Mouse (Mus musculus) heart, embryonic 11.5 days (tissue): ENCODE measurements around the gene Serpina3m. TPM values are rescaled to one million over a fixed set of nuclear protein-coding genes. Genes with fewer than 3 reads are reported as not detected.

ENCODE experiments used
- ATAC-seq: fragments of 200-750 bp; cut with Nextera tagmentation; replicated peaks from 2 replicates; pipeline ENCODE4 v1.8.0; 2017; ENCODE audit warnings: moderate library complexity; ENCODE audit not compliant: insufficient number of reproducible peaks, low FRiP score, low TSS enrichment
- H3K27ac ChIP-seq: fragments of 300-500 bp; sonication (generic); 2 replicates; pipeline ENCODE4 v1.5.1; 2014; ENCODE audit warnings: mild to moderate bottlenecking, low read depth, low read length
- H3K27me3 ChIP-seq: fragments of 300-500 bp; sonication (generic); 2 replicates; pipeline ENCODE4 v1.6.1; 2014; ENCODE audit warnings: mild to moderate bottlenecking, low read length, mixed read lengths; ENCODE audit not compliant: control insufficient read depth, insufficient read depth
- H3K36me3 ChIP-seq: fragments of 300-500 bp; sonication (generic); 2 replicates; pipeline ENCODE4 v1.6.1; 2014; ENCODE audit warnings: mild to moderate bottlenecking, low read length, moderate library complexity, mixed read lengths; ENCODE audit not compliant: control insufficient read depth, insufficient read depth
- H3K4me1 ChIP-seq: fragments of 300-500 bp; sonication (generic); 2 replicates; pipeline ENCODE4 v1.6.1; 2014; ENCODE audit warnings: low read length; ENCODE audit not compliant: control insufficient read depth, insufficient read depth
- H3K4me2 ChIP-seq: fragments of 300-500 bp; sonication (generic); 2 replicates; pipeline ENCODE4 v1.6.1; 2014; ENCODE audit warnings: mild to moderate bottlenecking, moderate library complexity
- H3K4me3 ChIP-seq: fragments of 300-500 bp; sonication (generic); 2 replicates; pipeline ENCODE4 v1.5.1; 2014; ENCODE audit warnings: low read depth, low read length
- H3K9ac ChIP-seq: fragments of 300-500 bp; sonication (generic); 2 replicates; pipeline ENCODE4 v1.6.1; 2014; ENCODE audit warnings: mild to moderate bottlenecking, low read depth, low read length, moderate library complexity
- H3K9me3 ChIP-seq: fragments of 300-500 bp; sonication (generic); replicated peaks from 2 replicates; pipeline ENCODE4 v1.6.1; 2016; ENCODE audit warnings: low read length; ENCODE audit not compliant: control insufficient read depth
- WGBS: fragments of 180-500 bp; shearing (Covaris S2); extraction: QIAGEN DNeasy Blood & Tissue Kit; methylation state at CpG from one replicate; pipeline ENCODE4 v1.1.7; 2014; ENCODE audit not compliant: insufficient replicate concordance; 5-methylcytosine and 5-hydroxymethylcytosine counted together
- polyA plus RNA-seq: library from polyadenylated mRNA; unstranded; fragments of >200 nt; fragmentation: Nextera tagmentation; extraction: Ambion mirVana; gene quantifications from 2 replicates; pipeline ENCODE4 v1.2.1, GENCODE M21; 2014

The Serpina3m gene
- polyA plus RNA-seq, 1 experiment from 2014 or later = not detected

DNA sequence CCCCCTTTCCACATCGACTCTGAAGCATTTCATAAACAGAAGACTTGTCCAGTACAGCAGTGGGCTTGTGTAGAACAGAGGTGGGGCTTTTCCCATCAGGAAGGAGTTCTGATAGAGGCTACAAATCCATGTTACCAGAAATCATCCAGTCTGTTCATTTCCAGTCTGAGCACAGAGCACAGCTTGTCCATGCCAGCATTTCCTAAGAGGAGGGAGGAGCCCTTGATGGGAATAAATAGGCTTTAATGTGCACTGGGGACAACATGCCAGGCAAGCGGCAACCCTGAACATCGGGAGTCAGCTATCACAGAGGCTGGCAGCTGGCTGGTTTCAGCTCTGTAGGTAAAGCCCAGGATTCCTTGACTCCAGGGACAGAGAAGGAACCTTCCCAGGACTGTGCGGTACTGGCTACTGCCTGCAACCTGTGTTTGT lies 68.2 kb downstream of the Serpina3m start, which contains the start of gene Serpina3n:
Gene Serpina3n, plus strand, starts transcription at position 276 of the 432 bp plus-strand sequence.
- Histone ChIP-seq H3K27ac (no peak within 1 kb of the TSS), H3K4me1 (no peaks in the 10 kb centered on the region), H3K9me3 (no peaks in the 10 kb centered on the region), H3K4me2 (no peak within 1 kb of the TSS), H3K9ac (no peak within 1 kb of the TSS), H3K27me3 (no peaks in the 10 kb centered on the region), H3K36me3 (no peaks in the 10 kb centered on the region), H3K4me3 (no peak within 1 kb of the TSS)
- no peak for ATAC-seq
- WGBS = 54% methylated on average over 4 of the region's 4 CpGs

DNA sequence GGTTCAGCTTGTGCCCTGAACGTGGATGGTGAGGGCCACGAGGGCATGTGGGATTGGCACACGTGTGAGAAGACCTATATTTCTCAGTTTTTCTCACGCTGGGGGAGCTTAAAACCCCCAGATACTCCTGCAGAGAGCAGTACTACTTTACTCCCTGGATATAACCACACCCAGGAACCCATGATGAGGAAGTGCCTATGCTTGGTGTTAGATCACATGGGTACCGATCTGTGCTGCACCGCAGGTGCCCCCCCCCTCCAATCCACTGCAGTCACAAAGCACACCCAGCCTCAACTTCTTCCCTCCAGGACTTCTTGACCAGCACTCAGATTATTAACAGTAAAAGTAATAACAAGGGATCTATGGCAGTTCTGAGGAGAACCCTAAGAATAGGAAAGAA lies 74.2 kb downstream of the Serpina3m start:
- Histone ChIP-seq H3K4me1 (no peaks in the 10 kb centered on the region), H3K4me3 (no peak overlapping the region), H3K36me3 (no peaks in the 10 kb centered on the region), H3K27me3 (peaks cover 3% of the 10 kb centered on the region; the same call in 1 of the 2 replicates), H3K9me3 (no peaks in the 10 kb centered on the region), H3K27ac (no peak overlapping the region), H3K9ac (no peak overlapping the region), H3K4me2 (no peak overlapping the region)
- ATAC-seq = no peak
- WGBS = 79% methylated on average over 6 of the region's 6 CpGs

DNA sequence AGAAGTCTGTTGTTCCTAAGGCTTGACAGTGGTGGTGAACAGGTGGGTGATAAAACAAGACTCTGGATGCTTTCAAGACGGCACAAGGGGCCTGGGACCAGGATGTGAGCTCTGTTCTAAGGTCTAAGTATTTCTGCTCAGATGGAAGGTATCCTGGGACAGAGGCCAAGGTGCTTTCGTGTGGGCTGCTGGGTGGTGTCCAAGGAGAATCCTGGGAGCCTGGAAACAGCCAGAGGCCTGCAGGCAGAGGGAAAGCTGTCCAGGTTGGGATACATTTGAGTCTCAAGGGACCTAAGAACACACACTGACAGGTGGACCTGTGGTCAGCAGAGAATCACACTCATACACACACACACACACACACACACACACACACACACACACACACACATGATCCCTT lies 76.3 kb downstream of the Serpina3m start:
- 47% methylated on average over 2 of the region's 2 CpGs for WGBS
- Histone ChIP-seq H3K4me2 (no peak overlapping the region), H3K36me3 (no peaks in the 10 kb centered on the region), H3K27ac (no peak overlapping the region), H3K9ac (no peak overlapping the region), H3K4me3 (no peak overlapping the region), H3K4me1 (no peaks in the 10 kb centered on the region), H3K9me3 (no peaks in the 10 kb centered on the region), H3K27me3 (peaks cover 3% of the 10 kb centered on the region; the same call in 1 of the 2 replicates)
- no peak for ATAC-seq

DNA sequence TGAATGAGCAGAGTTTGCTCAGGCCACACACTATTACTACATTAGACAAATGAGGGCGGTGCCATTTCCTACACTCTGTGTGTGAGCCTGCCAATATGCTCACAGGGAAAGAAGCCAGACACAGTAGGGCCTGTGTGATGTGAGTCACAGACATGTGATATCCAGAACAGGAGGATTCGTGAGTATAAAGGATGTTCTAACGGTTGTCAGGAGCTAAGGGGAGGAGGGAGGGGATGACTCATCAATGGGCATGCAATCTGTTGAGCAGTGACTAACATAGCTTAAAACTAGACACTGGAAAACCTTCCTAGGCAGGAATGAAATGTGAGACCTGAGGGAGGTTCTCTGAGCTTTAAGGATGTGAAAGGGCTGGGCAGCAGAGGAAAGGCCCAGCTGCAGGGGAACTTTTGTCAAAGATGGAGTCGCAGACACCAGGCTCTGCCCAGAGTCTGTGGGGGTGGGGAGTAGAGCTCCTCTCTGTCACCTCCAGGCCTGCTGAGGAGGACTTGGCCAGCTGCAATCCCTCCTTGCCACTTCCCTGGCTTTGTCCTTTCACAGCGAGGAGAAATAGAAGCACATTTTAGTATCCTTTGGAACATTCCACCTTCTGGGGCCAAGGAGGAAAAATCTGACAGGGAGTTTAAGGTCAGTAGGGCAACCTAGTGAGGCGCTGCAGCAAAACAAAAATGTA lies 77.5 kb downstream of the Serpina3m start:
- no peaks in the 10 kb centered on the region for H3K36me3 ChIP-seq
- WGBS = 39% methylated on average over 6 of the region's 6 CpGs
- ATAC-seq = no peak
- H3K4me3 ChIP-seq = no peak overlapping the region
- no peak overlapping the region for H3K9ac ChIP-seq
- H3K27me3 ChIP-seq = peaks cover 6% of the 10 kb centered on the region
- H3K27ac ChIP-seq = no peak overlapping the region
- no peak overlapping the region for H3K4me2 ChIP-seq
- no peaks in the 10 kb centered on the region for H3K4me1 ChIP-seq
- no peaks in the 10 kb centered on the region for H3K9me3 ChIP-seq

DNA sequence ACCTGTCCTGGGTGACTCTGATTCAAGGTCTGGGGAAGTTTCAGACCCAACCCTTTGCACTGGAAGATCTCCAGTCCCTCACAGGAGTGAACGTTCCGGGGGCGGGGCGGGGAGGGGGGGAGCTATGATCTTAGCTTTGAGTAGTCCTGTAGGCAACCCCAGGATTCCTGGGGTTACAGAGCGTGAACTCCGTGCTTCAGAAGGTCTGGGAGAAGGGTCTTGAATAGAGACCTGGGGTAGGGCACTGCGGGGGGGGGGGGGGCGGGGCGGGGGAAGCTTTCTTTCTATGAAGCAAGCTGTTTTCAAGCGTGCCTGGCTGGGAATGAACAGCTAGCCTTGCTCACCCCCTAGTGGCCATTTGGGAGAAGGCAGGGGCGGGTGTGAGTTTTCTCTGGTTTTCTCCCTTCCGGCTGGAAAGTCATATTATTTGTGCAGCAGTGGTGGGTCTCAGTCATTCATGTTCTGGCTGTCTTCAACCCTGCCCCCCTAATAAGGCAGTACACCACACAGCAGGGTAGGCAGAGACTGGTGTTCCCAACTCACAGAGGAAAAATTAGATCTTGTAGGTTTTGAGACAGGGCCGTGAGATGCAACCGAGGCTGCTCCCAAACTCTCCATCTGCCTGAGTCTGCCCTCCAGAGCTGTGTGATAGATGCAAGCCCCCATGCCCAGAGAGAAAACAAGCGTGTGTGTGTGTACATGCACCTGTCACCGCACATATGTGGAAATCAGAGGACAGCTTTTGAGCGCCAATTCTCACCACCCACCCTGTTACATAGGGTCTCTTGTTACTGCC lies 80.3 kb downstream of the Serpina3m start:
- Histone ChIP-seq H3K36me3 (no peaks in the 10 kb centered on the region), H3K27me3 (peaks cover 9% of the 10 kb centered on the region), H3K4me1 (no peaks in the 10 kb centered on the region), H3K4me3 (0 out of 2 replicates have a peak overlapping the region, but pooled peaks have one; percentile 15), H3K27ac (no peak overlapping the region), H3K9ac (no peak overlapping the region), H3K4me2 (peak overlapping the region; percentile 54), H3K9me3 (no peaks in the 10 kb centered on the region)
- no peak for ATAC-seq
- WGBS = 18% methylated on average over 15 of the region's 17 CpGs

DNA sequence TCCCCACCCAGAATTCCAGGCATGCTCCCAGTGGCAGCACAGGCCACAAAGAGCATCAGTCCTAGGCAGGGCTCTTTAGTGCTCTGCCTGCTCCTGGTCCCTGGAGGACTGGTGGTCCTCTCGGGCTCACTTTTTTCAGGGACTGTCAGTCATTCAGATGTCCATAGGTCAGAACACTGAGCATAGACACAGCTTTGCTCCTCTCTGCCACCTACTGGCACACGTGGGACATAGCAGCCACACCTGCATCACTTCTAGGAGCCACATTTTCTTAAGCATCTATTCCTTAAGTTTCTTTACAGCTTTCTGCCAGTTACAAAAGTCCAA lies 80.8 kb downstream of the Serpina3m start:
- H3K36me3 ChIP-seq = no peaks in the 10 kb centered on the region
- H3K4me3 ChIP-seq = no peak overlapping the region
- H3K9ac ChIP-seq = no peak overlapping the region
- ATAC-seq = no peak
- H3K27me3 ChIP-seq = peaks cover 8% of the 10 kb centered on the region; the same call in 1 of the 2 replicates
- no peak overlapping the region for H3K27ac ChIP-seq
- no peak overlapping the region for H3K4me2 ChIP-seq
- WGBS = 7% methylated on average over 2 of the region's 2 CpGs
- no peaks in the 10 kb centered on the region for H3K4me1 ChIP-seq
- no peaks in the 10 kb centered on the region for H3K9me3 ChIP-seq

DNA sequence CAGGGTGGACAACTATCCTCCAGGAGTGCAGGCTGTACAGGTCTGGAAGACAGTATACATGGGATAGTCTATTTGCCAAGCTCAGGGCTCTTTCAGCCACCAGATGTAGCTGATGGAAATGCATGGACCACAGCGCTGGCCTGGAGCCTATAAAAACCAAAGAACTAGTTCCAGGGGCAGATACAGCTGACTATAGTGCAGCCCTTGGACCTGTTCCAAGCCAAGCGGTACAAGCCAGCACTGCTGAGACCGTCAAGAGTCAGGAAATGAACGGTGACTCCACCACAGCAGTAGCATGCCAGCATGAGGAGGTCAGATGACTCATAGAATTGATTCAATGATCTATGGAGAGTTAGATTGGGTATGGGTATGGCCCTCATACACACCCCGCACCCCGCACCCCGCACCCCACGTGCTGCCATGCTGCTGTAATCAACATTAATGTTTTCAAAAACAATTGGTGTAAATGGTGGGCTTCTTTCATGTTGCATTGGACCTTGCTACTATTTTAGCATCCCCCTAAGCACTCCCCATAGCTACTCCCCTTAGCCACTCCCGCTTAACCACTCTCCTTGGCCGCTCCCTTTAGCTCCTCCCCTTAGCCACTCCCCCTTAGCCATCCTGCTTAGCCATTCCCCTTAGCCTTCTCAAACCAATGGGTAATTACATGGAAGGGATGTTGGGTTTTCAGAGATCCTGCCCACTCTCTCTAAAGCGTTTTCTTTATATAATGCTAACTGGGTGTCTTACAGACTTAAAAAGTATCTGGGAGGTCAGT lies 84.5 kb downstream of the Serpina3m start:
- ATAC-seq = peak; percentile 60; the same call in 1 of the 2 replicates
- Histone ChIP-seq H3K27ac (no peak overlapping the region), H3K4me2 (no peak overlapping the region), H3K9ac (no peak overlapping the region), H3K27me3 (peaks cover 14% of the 10 kb centered on the region), H3K9me3 (no peaks in the 10 kb centered on the region), H3K4me3 (no peak overlapping the region), H3K4me1 (no peaks in the 10 kb centered on the region), H3K36me3 (no peaks in the 10 kb centered on the region)
- 71% methylated on average over 11 of the region's 11 CpGs for WGBS

DNA sequence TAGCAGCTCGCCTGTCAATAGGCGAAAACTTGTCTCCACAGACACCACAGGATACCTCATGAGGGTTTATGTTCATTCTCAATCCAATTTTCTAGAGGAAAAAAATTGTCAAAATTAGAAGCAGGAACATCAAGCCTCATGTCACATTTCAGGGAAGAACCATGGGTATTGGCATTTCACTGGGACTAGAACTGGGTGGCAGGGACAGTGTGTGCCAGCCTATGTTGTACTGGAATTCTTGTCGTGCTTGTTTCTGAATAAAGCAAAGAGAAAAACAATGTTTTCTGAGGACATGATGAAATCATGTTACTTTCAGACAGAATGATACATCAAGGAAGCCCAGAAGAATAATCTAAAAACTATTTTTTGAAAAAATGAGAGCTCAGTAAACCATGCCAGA lies 87.3 kb downstream of the Serpina3m start:
- 73% methylated on average over 3 of the region's 3 CpGs for WGBS
- Histone ChIP-seq H3K27me3 (peaks cover 13% of the 10 kb centered on the region), H3K36me3 (no peaks in the 10 kb centered on the region), H3K9ac (no peak overlapping the region), H3K9me3 (no peaks in the 10 kb centered on the region), H3K4me2 (no peak overlapping the region), H3K4me3 (no peak overlapping the region), H3K4me1 (no peaks in the 10 kb centered on the region), H3K27ac (no peak overlapping the region)
- ATAC-seq = no peak
